Mouse (Mus musculus) cerebellum, adult 9-11 months (tissue): ENCODE results near the gene Zbtb16.

Experiments used
- DNase-seq: peaks from one replicate; pipeline ENCODE4 v3.0.0; 2022

The Zbtb16 gene

GRCm38 (mm10) chr9:48638176-48638803, 197.7 kb downstream of the Zbtb16 start:
- no peak for DNase-seq

GRCm38 (mm10) chr9:48637161-48637560, 198.9 kb downstream of the Zbtb16 start:
- DNase-seq = no peak

- no peak for DNase-seq
These were observed 200.3 kb downstream of the Zbtb16 start for GRCm38 (mm10) chr9:48635576-48636350.

- DNase-seq = no peak
These were observed 202.9 kb downstream of the Zbtb16 start for GRCm38 (mm10) chr9:48633147-48633546.

GRCm38 (mm10) chr9:48619268-48619667, 216.8 kb downstream of the Zbtb16 start:
- no peak for DNase-seq

GRCm38 (mm10) chr9:48618589-48618988, 217.4 kb downstream of the Zbtb16 start:
- peak; percentile 35 for DNase-seq

GRCm38 (mm10) chr9:48618111-48618510, 217.9 kb downstream of the Zbtb16 start:
- DNase-seq = peak; percentile 5

GRCm38 (mm10) chr9:48617511-48618010, 218.5 kb downstream of the Zbtb16 start:
- no peak for DNase-seq

- DNase-seq = no peak
These were observed 222.8 kb downstream of the Zbtb16 start for GRCm38 (mm10) chr9:48613221-48613620.

- DNase-seq = no peak
These were observed 223.5 kb downstream of the Zbtb16 start for GRCm38 (mm10) chr9:48612542-48612941.

GRCm38 (mm10) chr9:48611032-48611431, 225.0 kb downstream of the Zbtb16 start:
- no peak for DNase-seq

- DNase-seq = no peak
These were observed 226.3 kb downstream of the Zbtb16 start for GRCm38 (mm10) chr9:48609734-48610133.

- no peak for DNase-seq
These were observed 228.6 kb downstream of the Zbtb16 start for GRCm38 (mm10) chr9:48607417-48607816.

- no peak for DNase-seq
These were observed 229.9 kb downstream of the Zbtb16 start for GRCm38 (mm10) chr9:48606171-48606570.

GRCm38 (mm10) chr9:48605697-48606096, 230.3 kb downstream of the Zbtb16 start:
- no peak for DNase-seq

GRCm38 (mm10) chr9:48604939-48605598, 231.0 kb downstream of the Zbtb16 start, which contains the start of gene Nnmt:
Nnmt (minus strand) TSS chr9:48605153.
- no peak for DNase-seq
